Mouse (Mus musculus) stomach, embryonic 15.5 days (tissue): ENCODE results near the gene Sapcd1. TPM values are rescaled to one million over a fixed set of nuclear protein-coding genes. Genes with fewer than 3 reads are reported as not detected.
"Not testable (repeated sequence)": the region's sequence is repeated elsewhere in the genome, so short reads cannot be mapped to it uniquely, and the experiment has no call there.

Experiments
- ATAC-seq: fragments of 200-750 bp; cut with Nextera tagmentation; 2 replicates; pipeline ENCODE4 v1.8.0; 2017; ENCODE audit warnings: low read depth, moderate number of reproducible peaks, moderate TSS enrichment; ENCODE audit not compliant: insufficient read depth, low FRiP score
- H3K27ac ChIP-seq: fragments of 300-500 bp; sonication (generic); 2 replicates; pipeline ENCODE4 v1.5.1; 2015; ENCODE audit warnings: mild to moderate bottlenecking, inconsistent platforms
- H3K27me3 ChIP-seq: fragments of 300-500 bp; sonication (generic); replicated peaks from 2 replicates; pipeline ENCODE4 v1.6.1; 2015; ENCODE audit warnings: inconsistent platforms
- H3K36me3 ChIP-seq: fragments of 300-500 bp; sonication (generic); 2 replicates; pipeline ENCODE4 v1.6.1; 2015; ENCODE audit warnings: inconsistent platforms
- H3K4me1 ChIP-seq: fragments of 300-500 bp; sonication (generic); 2 replicates; pipeline ENCODE4 v1.6.1; 2015; ENCODE audit warnings: inconsistent platforms
- H3K4me2 ChIP-seq: fragments of 300-500 bp; sonication (generic); 2 replicates; pipeline ENCODE4 v1.6.1; 2015; ENCODE audit warnings: mild to moderate bottlenecking, inconsistent platforms
- H3K4me3 ChIP-seq: fragments of 300-500 bp; sonication (generic); replicated peaks from 2 replicates; pipeline ENCODE4 v1.5.1; 2015; ENCODE audit warnings: inconsistent platforms
- H3K9ac ChIP-seq: fragments of 300-500 bp; sonication (generic); 2 replicates; pipeline ENCODE4 v1.6.1; 2015; ENCODE audit warnings: inconsistent platforms
- H3K9me3 ChIP-seq: fragments of 300-500 bp; sonication (generic); 2 replicates; pipeline ENCODE4 v1.6.1; 2016; ENCODE audit warnings: inconsistent platforms
- WGBS: fragments of 180-500 bp; shearing (Covaris S2); methylation state at CpG from one replicate; pipeline ENCODE4 v1.1.7; 2015; 5-methylcytosine and 5-hydroxymethylcytosine counted together
- polyA plus RNA-seq: library from polyadenylated mRNA; unstranded; fragments of >200 nt; fragmentation: Nextera tagmentation; extraction: Ambion mirVana; gene quantifications from 2 replicates; pipeline ENCODE4 v1.2.1, GENCODE M21; 2015

The Sapcd1 gene
- polyA plus RNA-seq, 1 experiment from 2014 or later, result 14.8 TPM

GRCm38 (mm10) chr17:35015296-35015695, 12.5 kb downstream of the Sapcd1 start:
- Histone ChIP-seq H3K4me2 (no peak overlapping the region), H3K4me1 (peaks cover 21% of the 10 kb centered on the region; the same call in 1 of the 2 replicates), H3K9ac (no peak overlapping the region), H3K4me3 (no peak overlapping the region), H3K36me3 (peaks cover 55% of the 10 kb centered on the region), H3K9me3 (no peaks in the 10 kb centered on the region), H3K27me3 (no peaks in the 10 kb centered on the region), H3K27ac (no peak overlapping the region)
- no peak for ATAC-seq
- 92% methylated on average over 16 of the region's 16 CpGs for WGBS

GRCm38 (mm10) chr17:35013221-35013620, 14.6 kb downstream of the Sapcd1 start:
- Histone ChIP-seq H3K9me3 (no peaks in the 10 kb centered on the region), H3K36me3 (peaks cover 75% of the 10 kb centered on the region), H3K27ac (no peak overlapping the region), H3K4me1 (peaks cover 20% of the 10 kb centered on the region; the same call in 1 of the 2 replicates), H3K27me3 (no peaks in the 10 kb centered on the region), H3K4me3 (no peak overlapping the region), H3K4me2 (no peak overlapping the region), H3K9ac (no peak overlapping the region)
- WGBS, result 74% methylated on average over 6 of the region's 6 CpGs
- ATAC-seq, result no peak; the same call in 1 of the 2 replicates

GRCm38 (mm10) chr17:35012430-35012829, 15.4 kb downstream of the Sapcd1 start:
- H3K9me3 ChIP-seq, result no peaks in the 10 kb centered on the region
- no peak overlapping the region for H3K4me3 ChIP-seq

GRCm38 (mm10) chr17:35011440-35011839, 16.4 kb downstream of the Sapcd1 start:
- Histone ChIP-seq H3K27ac (no peak overlapping the region), H3K4me1 (peaks cover 8% of the 10 kb centered on the region; the same call in 1 of the 2 replicates), H3K4me2 (no peak overlapping the region), H3K27me3 (no peaks in the 10 kb centered on the region), H3K4me3 (no peak overlapping the region), H3K9me3 (no peaks in the 10 kb centered on the region), H3K36me3 (peaks cover 86% of the 10 kb centered on the region), H3K9ac (no peak overlapping the region)
- WGBS, result 91% methylated on average over 8 of the region's 8 CpGs
- no peak for ATAC-seq

More at GRCm38 (mm10) chr17:35012430-35012829, 15.4 kb downstream of the Sapcd1 start:
- 86% methylated on average over 13 of the region's 13 CpGs for WGBS
- H3K4me2 ChIP-seq, result no peak overlapping the region
- no peak for ATAC-seq
- H3K4me1 ChIP-seq, result peaks cover 14% of the 10 kb centered on the region; the same call in 1 of the 2 replicates
- no peak overlapping the region for H3K9ac ChIP-seq
- no peak overlapping the region for H3K27ac ChIP-seq
- H3K36me3 ChIP-seq, result peaks cover 81% of the 10 kb centered on the region
- no peaks in the 10 kb centered on the region for H3K27me3 ChIP-seq

- H3K4me1 ChIP-seq, result no peaks in the 10 kb centered on the region
- no peaks in the 10 kb centered on the region for H3K9me3 ChIP-seq
- no peak for ATAC-seq
- no peak overlapping the region for H3K27ac ChIP-seq
- no peak overlapping the region for H3K9ac ChIP-seq
- 87% methylated on average over 7 of the region's 7 CpGs for WGBS
- H3K27me3 ChIP-seq, result no peaks in the 10 kb centered on the region
- H3K4me3 ChIP-seq, result no peak overlapping the region
- H3K36me3 ChIP-seq, result peaks cover 87% of the 10 kb centered on the region
- H3K4me2 ChIP-seq, result no peak overlapping the region
These were observed 18.2 kb downstream of the Sapcd1 start for GRCm38 (mm10) chr17:35009586-35009985.

- H3K36me3 ChIP-seq, result peaks cover 72% of the 10 kb centered on the region
- H3K9ac ChIP-seq, result no peak overlapping the region
- H3K4me1 ChIP-seq, result peaks cover 10% of the 10 kb centered on the region
- ATAC-seq, result no peak
- no peaks in the 10 kb centered on the region for H3K27me3 ChIP-seq
- no peak overlapping the region for H3K27ac ChIP-seq
- H3K4me2 ChIP-seq, result no peak overlapping the region
- 91% methylated on average over 7 of the region's 7 CpGs for WGBS
- no peak overlapping the region for H3K4me3 ChIP-seq
- no peaks in the 10 kb centered on the region for H3K9me3 ChIP-seq
These were observed 20.3 kb downstream of the Sapcd1 start for GRCm38 (mm10) chr17:35007387-35007991.

GRCm38 (mm10) chr17:35005902-35006301, 21.9 kb downstream of the Sapcd1 start:
- H3K27ac ChIP-seq, H3K4me2 ChIP-seq, H3K9ac ChIP-seq, ATAC-seq, H3K4me3 ChIP-seq, H3K9me3 ChIP-seq, H3K27me3 ChIP-seq: not testable (repeated sequence)
- H3K36me3 ChIP-seq, result peaks cover 57% of the 10 kb centered on the region
- 89% methylated on average over 5 of the region's 5 CpGs for WGBS
- peaks cover 15% of the 10 kb centered on the region for H3K4me1 ChIP-seq

- H3K4me1 ChIP-seq, result peaks cover 15% of the 10 kb centered on the region
- peaks cover 50% of the 10 kb centered on the region for H3K36me3 ChIP-seq
- no peak overlapping the region for H3K9ac ChIP-seq
- 93% methylated on average over 10 of the region's 10 CpGs for WGBS
- no peak overlapping the region for H3K27ac ChIP-seq
- no peaks in the 10 kb centered on the region for H3K27me3 ChIP-seq
- no peak overlapping the region for H3K4me3 ChIP-seq
- no peak for ATAC-seq
- no peak overlapping the region for H3K4me2 ChIP-seq
- H3K9me3 ChIP-seq, result no peaks in the 10 kb centered on the region
These were observed 22.7 kb downstream of the Sapcd1 start for GRCm38 (mm10) chr17:35005158-35005557.

- Histone ChIP-seq H3K9me3 (no peaks in the 10 kb centered on the region), H3K4me2 (no peak overlapping the region), H3K4me1 (peaks cover 24% of the 10 kb centered on the region), H3K27ac (no peak overlapping the region), H3K9ac (no peak overlapping the region), H3K27me3 (no peaks in the 10 kb centered on the region), H3K4me3 (no peak overlapping the region), H3K36me3 (peaks cover 40% of the 10 kb centered on the region)
- WGBS, result 94% methylated on average over 17 of the region's 17 CpGs
- no peak for ATAC-seq
These were observed 23.6 kb downstream of the Sapcd1 start for GRCm38 (mm10) chr17:35004075-35004717.

GRCm38 (mm10) chr17:35003022-35003838, 24.6 kb downstream of the Sapcd1 start:
- Histone ChIP-seq H3K27ac (no peak overlapping the region), H3K27me3 (no peaks in the 10 kb centered on the region), H3K4me3 (peak overlapping the region; percentile 71), H3K9me3 (no peaks in the 10 kb centered on the region), H3K36me3 (peaks cover 32% of the 10 kb centered on the region), H3K4me1 (peaks cover 32% of the 10 kb centered on the region), H3K9ac (0 out of 2 replicates have a peak overlapping the region, but pooled peaks have one; percentile 2), H3K4me2 (peak overlapping the region; percentile 90)
- ATAC-seq, result no peak
- 46% methylated on average over 9 of the region's 9 CpGs for WGBS

- peak overlapping the region; percentile 98 for H3K27ac ChIP-seq
- H3K4me2 ChIP-seq, result peak overlapping the region; percentile 90
- peaks cover 38% of the 10 kb centered on the region for H3K4me1 ChIP-seq
- peak overlapping the region; percentile 71 for H3K4me3 ChIP-seq
- ATAC-seq, result no peak
- H3K36me3 ChIP-seq, result peaks cover 31% of the 10 kb centered on the region
- no peaks in the 10 kb centered on the region for H3K27me3 ChIP-seq
- WGBS, result 8% methylated on average over 12 of the region's 12 CpGs
- peak overlapping the region; percentile 98 for H3K9ac ChIP-seq
- H3K9me3 ChIP-seq, result no peaks in the 10 kb centered on the region
These were observed 25.5 kb downstream of the Sapcd1 start for GRCm38 (mm10) chr17:35002153-35002865.
